8 mouse cellular contexts compared by ENCODE assay signal in the genomic region with DNA sequence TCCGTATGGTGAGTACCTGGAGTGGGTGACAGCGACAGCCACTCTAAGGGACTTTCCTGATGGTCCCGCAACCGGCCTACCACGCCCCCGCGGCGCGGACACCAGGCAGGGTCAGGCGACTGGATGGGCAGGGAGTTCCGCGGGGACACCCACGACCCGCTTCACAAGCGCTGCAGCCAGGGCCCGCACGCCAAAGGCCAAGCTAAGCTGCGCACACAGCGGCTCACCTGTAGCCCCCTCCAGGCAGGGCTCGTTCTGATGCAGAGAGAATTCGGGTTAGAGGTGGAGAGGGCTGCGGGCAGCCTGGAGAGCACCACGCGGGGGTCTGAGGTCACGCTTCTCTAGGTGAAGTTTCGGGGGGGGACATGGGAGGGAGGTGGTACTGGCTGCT. TPM values are rescaled to one million over a fixed set of nuclear protein-coding genes. Genes with fewer than 3 reads are reported as not detected.
DNase-seq lines count a peak whose midpoint lies in the region; ATAC-seq and TF ChIP-seq lines count a peak whose summit lies in the region.

No protein-coding gene starts in this region.

- no peaks in the 10 kb centered on the region for H3K36me3 ChIP-seq in testis, adult 2 months (ENCODE audit: control insufficient read depth, insufficient read depth, low read length)
- no peaks in the 10 kb centered on the region for H3K36me3 ChIP-seq in liver, embryonic 14.5 days (replicated peaks; ENCODE audit: control insufficient read depth, insufficient read depth, low read depth)

- H3K9ac ChIP-seq in liver, embryonic 14.5 days (replicated peaks) = peak overlapping the region; percentile 21; the same call in 1 of the 2 replicates

- H3K9me3 ChIP-seq in liver, embryonic 14.5 days (ENCODE audit: control insufficient read depth, low read length) = no peaks in the 10 kb centered on the region

- peaks cover 3% of the 10 kb centered on the region; the same call in 1 of the 2 replicates for H3K4me1 ChIP-seq in cerebellum, adult 2 months (ENCODE audit: control insufficient read depth, insufficient read depth, low read length)
- H3K4me1 ChIP-seq in testis, adult 2 months (ENCODE audit: control insufficient read depth, insufficient read depth, low read length) = peaks cover 15% of the 10 kb centered on the region
- H3K4me1 ChIP-seq in liver, embryonic 14.5 days (replicated peaks; ENCODE audit: control insufficient read depth in 2 of 2, insufficient read depth in 2 of 2, low read length in 1 of 2) = peaks cover 16 to 18% of the 10 kb centered on the region in 2 experiments

- no peak for TF ChIP-seq EP300 in liver, embryonic 14.5 days (IDR thresholded peaks at IDR 0.05; ENCODE audit: low read depth)

- no peak for TF ChIP-seq POLR2A in cerebellum, adult 2 months (IDR thresholded peaks at IDR 0.05; ENCODE audit: borderline replicate concordance, insufficient read depth, low read length)
- TF ChIP-seq POLR2A in testis, adult 2 months (IDR thresholded peaks at IDR 0.05; ENCODE audit: control insufficient read depth, low read depth, low read length) = no peak

- peak overlapping the region; percentile 85 for H3K4me2 ChIP-seq in liver, embryonic 14.5 days (ENCODE audit: low read depth)

- H3K4me3 ChIP-seq in cerebellum, adult 2 months (replicated peaks; ENCODE audit: insufficient read depth, low read depth, low read length) = peak overlapping the region; percentile 63
- peak overlapping the region; percentile 58 for H3K4me3 ChIP-seq in testis, adult 2 months (ENCODE audit: control insufficient read depth, low read depth, low read length)
- H3K4me3 ChIP-seq in liver, embryonic 14.5 days (ENCODE audit: insufficient read depth in 1 of 2, low read depth in 2 of 2, low read length in 2 of 2) = peak overlapping the region; percentile 45 to 58

- peak; percentile 19; the same call in 1 of the 2 replicates for ATAC-seq in liver, embryonic 14.5 days (ENCODE audit: insufficient read depth)

- no peak for DNase-seq in cerebellum, adult 2 months
- no peak for DNase-seq in cerebellum, adult 11 months
- no peak for DNase-seq in testis, postnatal 10 days (ENCODE audit: low spot score)
- DNase-seq in liver, embryonic 14.5 days (ENCODE audit: low read depth in 3 of 3, low spot score in 3 of 3) = no peak
- DNase-seq in frontal cortex, postnatal 25 days (ENCODE audit: low spot score in 2 of 2) = no peak
- no peak for DNase-seq in adrenal gland, postnatal 14 days
- DNase-seq in cerebellum, adult 18-20 months = no peak

- H3K27ac ChIP-seq in cerebellum, adult 2 months (ENCODE audit: insufficient read depth, low read length) = no peak overlapping the region
- H3K27ac ChIP-seq in testis, adult 2 months (ENCODE audit: control insufficient read depth, insufficient read depth, low read depth, low read length) = no peak overlapping the region
- no peak overlapping the region for H3K27ac ChIP-seq in liver, embryonic 14.5 days

- no peak for TF ChIP-seq CTCF in cerebellum, adult 2 months (IDR thresholded peaks at IDR 0.05; ENCODE audit: borderline replicate concordance, insufficient read depth, low read depth, low read length)
- no peak for TF ChIP-seq CTCF in testis, adult 2 months (IDR thresholded peaks at IDR 0.05; ENCODE audit: control insufficient read depth, insufficient read depth, insufficient replicate concordance, low read depth, low read length)
- TF ChIP-seq CTCF in liver, embryonic 14.5 days (IDR thresholded peaks at IDR 0.05; ENCODE audit: low read depth) = no peak

- WGBS in cerebellum, adult 2 months = 4% methylated on average over 26 of the region's 26 CpGs
- 4% methylated on average over 26 of the region's 26 CpGs for WGBS in liver, embryonic 14.5 days (ENCODE audit: insufficient replicate concordance)

- H3K27me3 ChIP-seq in cerebellum, adult 2 months (ENCODE audit: control insufficient read depth, insufficient read depth, low read length) = 0 out of 2 replicates have a peak, but pooled peaks cover 1% of the 10 kb centered on the region
- H3K27me3 ChIP-seq in testis, adult 2 months (ENCODE audit: control insufficient read depth, insufficient read depth, low read length) = no peaks in the 10 kb centered on the region
- H3K27me3 ChIP-seq in liver, embryonic 14.5 days (ENCODE audit: control insufficient read depth, insufficient read depth, low read length) = peaks cover 23% of the 10 kb centered on the region

RNA-seq across cellular contexts. Expression of gene Gchfr, which starts 0.3 kb away (rescaled TPM):
- 7.5 and 9.6 TPM in 2 replicates for polyA plus RNA-seq in cerebellum, adult 2 months (2012; rRNA removed)
- polyA plus RNA-seq in testis, adult 2 months (2012; rRNA removed) = 6.4 and 11.9 TPM in 2 replicates
- polyA plus RNA-seq in liver, embryonic 14.5 days (2012; rRNA removed) = 35.4 and 59.7 TPM in 2 replicates
- 75.9 and 80.3 TPM in 2 replicates for polyA plus RNA-seq in liver, embryonic 14.5 days (2014; fragmentation: Nextera tagmentation; extraction: Ambion mirVana)
- 6.7 and 35.4 TPM in 2 replicates for total RNA-seq in adrenal gland, postnatal 14 days (2021)

RNA-seq across cellular contexts. Expression of gene Gm14137, which starts 6.4 kb away (rescaled TPM):
- not detected in 2 replicates for polyA plus RNA-seq in cerebellum, adult 2 months (2012; rRNA removed)
- 4.7 and 4.8 TPM in 2 replicates for polyA plus RNA-seq in testis, adult 2 months (2012; rRNA removed)
- polyA plus RNA-seq in liver, embryonic 14.5 days (2012; rRNA removed) = not detected in 2 replicates
- 0.05 TPM in 1 of 2 replicates, not detected in the other for polyA plus RNA-seq in liver, embryonic 14.5 days (2014; fragmentation: Nextera tagmentation; extraction: Ambion mirVana)
- total RNA-seq in adrenal gland, postnatal 14 days (2021) = 0.23 and 0.26 TPM in 2 replicates

RNA-seq across cellular contexts. Expression of gene Rmdn3, which starts 11.0 kb away (rescaled TPM):
- 95.0 and 104 TPM in 2 replicates for polyA plus RNA-seq in cerebellum, adult 2 months (2012; rRNA removed)
- 9.2 and 10.7 TPM in 2 replicates for polyA plus RNA-seq in testis, adult 2 months (2012; rRNA removed)
- polyA plus RNA-seq in liver, embryonic 14.5 days (2012; rRNA removed) = 15.0 and 22.8 TPM in 2 replicates
- polyA plus RNA-seq in liver, embryonic 14.5 days (2014; fragmentation: Nextera tagmentation; extraction: Ambion mirVana) = 42.2 and 47.6 TPM in 2 replicates
- total RNA-seq in adrenal gland, postnatal 14 days (2021) = 71.5 and 85.1 TPM in 2 replicates

RNA-seq across cellular contexts. Expression of gene Zfyve19, which starts 40.6 kb away (rescaled TPM):
- polyA plus RNA-seq in cerebellum, adult 2 months (2012; rRNA removed) = 62.7 and 65.6 TPM in 2 replicates
- 34.5 and 38.7 TPM in 2 replicates for polyA plus RNA-seq in testis, adult 2 months (2012; rRNA removed)
- 19.4 and 20.5 TPM in 2 replicates for polyA plus RNA-seq in liver, embryonic 14.5 days (2012; rRNA removed)
- polyA plus RNA-seq in liver, embryonic 14.5 days (2014; fragmentation: Nextera tagmentation; extraction: Ambion mirVana) = 16.4 and 18.2 TPM in 2 replicates
- total RNA-seq in adrenal gland, postnatal 14 days (2021) = 24.9 and 33.6 TPM in 2 replicates

RNA-seq across cellular contexts. Expression of gene Dnajc17, which starts 40.7 kb away (rescaled TPM):
- 23.0 and 23.7 TPM in 2 replicates for polyA plus RNA-seq in cerebellum, adult 2 months (2012; rRNA removed)
- polyA plus RNA-seq in testis, adult 2 months (2012; rRNA removed) = 3.7 and 3.8 TPM in 2 replicates
- polyA plus RNA-seq in liver, embryonic 14.5 days (2012; rRNA removed) = 4.6 and 9.5 TPM in 2 replicates
- 5.4 and 6.9 TPM in 2 replicates for polyA plus RNA-seq in liver, embryonic 14.5 days (2014; fragmentation: Nextera tagmentation; extraction: Ambion mirVana)
- total RNA-seq in adrenal gland, postnatal 14 days (2021) = 12.7 and 17.9 TPM in 2 replicates
